ENCODE assay signal across 22 mouse cellular contexts in the genomic region with DNA sequence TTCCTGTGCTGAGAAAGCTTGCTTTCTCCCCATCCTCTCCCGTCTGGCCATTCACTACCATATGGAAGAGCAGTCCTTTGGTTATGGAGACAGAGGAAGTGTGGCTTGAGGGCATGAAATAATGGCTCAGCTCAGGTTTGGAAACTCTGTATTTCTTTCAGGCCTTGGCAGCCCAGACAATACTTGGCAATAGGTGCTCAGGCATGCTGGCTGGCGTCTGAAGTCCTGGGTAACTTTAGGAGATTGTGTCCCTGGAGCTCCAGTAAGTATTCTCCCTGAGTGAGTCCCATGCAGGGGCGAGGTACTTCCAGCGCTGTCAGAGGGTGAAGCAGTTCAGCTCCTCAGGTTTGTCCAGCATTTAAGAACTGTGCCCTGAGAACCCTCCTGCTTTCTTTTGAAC. TPM values are rescaled to one million over a fixed set of nuclear protein-coding genes. Genes with fewer than 3 reads are reported as not detected.
A peak's percentile ranks its signal among the peaks of the same experiment; 100 is the strongest.
DNase-seq lines count a peak whose midpoint lies in the region; ATAC-seq and TF ChIP-seq lines count a peak whose summit lies in the region.
"Had no signal": no experiment of that assay in that cellular context is flagged by ENCODE, and none has a peak within 500 bp of the region (broad histone marks: within the 10 kb centered on the region; RNA-seq: fewer than 3 reads in every experiment).

No protein-coding gene starts in this region.

- no peak for TF ChIP-seq CTCF in liver, adult 2 months (IDR thresholded peaks at IDR 0.05; ENCODE audit: low read depth, low read length)
- no peak for TF ChIP-seq CTCF in lung, adult 2 months (IDR thresholded peaks at IDR 0.05; ENCODE audit: insufficient read depth, low read length)

- no peak overlapping the region for H3K27ac ChIP-seq in liver, adult 2 months (replicated peaks; ENCODE audit: insufficient read depth, low read depth, low read length)
- no peak overlapping the region for H3K27ac ChIP-seq in liver, embryonic 12.5 days
- H3K27ac ChIP-seq: embryonic facial prominence, embryonic 13.5 days; embryonic facial prominence, embryonic 15.5 days; forebrain, embryonic 15.5 days had no signal

- H3K79me2 ChIP-seq in liver, adult 2 months (ENCODE audit: control insufficient read depth, insufficient read depth, low read length) = peaks cover 5% of the 10 kb centered on the region; the same call in 1 of the 2 replicates

- H3K4me3 ChIP-seq in liver, adult 2 months (ENCODE audit: insufficient read depth, low read depth, low read length) = no peak overlapping the region
- H3K4me3 ChIP-seq in liver, embryonic 12.5 days = no peak overlapping the region
- no peak overlapping the region for H3K4me3 ChIP-seq in lung, adult 2 months (replicated peaks; ENCODE audit: extremely low read depth, low read depth, low read length)
- H3K4me3 ChIP-seq: embryonic facial prominence, embryonic 13.5 days; embryonic facial prominence, embryonic 15.5 days; erythroblast, embryonic 14.5 days; forebrain, embryonic 15.5 days had no signal

- no peak for ATAC-seq in liver, embryonic 12.5 days
- ATAC-seq: activated CD4-positive, CD25-positive, alpha-beta regulatory T cell, adult 4 months; forebrain, embryonic 15.5 days; forebrain, postnatal 0 days; Patski had no signal

- H3K4me1 ChIP-seq in liver, adult 2 months (ENCODE audit: control insufficient read depth, insufficient read depth, low read length) = peaks cover 8% of the 10 kb centered on the region
- H3K4me1 ChIP-seq in liver, embryonic 12.5 days = peaks cover 11% of the 10 kb centered on the region; the same call in 1 of the 2 replicates
- H3K4me1 ChIP-seq in lung, adult 2 months (ENCODE audit: control insufficient read depth, insufficient read depth, low read length) = no peaks in the 10 kb centered on the region; the same call in 1 of the 2 replicates

- H3K36me3 ChIP-seq in liver, adult 2 months (ENCODE audit: control insufficient read depth, insufficient read depth, low read length) = no peaks in the 10 kb centered on the region
- no peaks in the 10 kb centered on the region for H3K36me3 ChIP-seq in liver, embryonic 12.5 days
- H3K36me3 ChIP-seq: embryonic facial prominence, embryonic 13.5 days; embryonic facial prominence, embryonic 15.5 days had no signal

- H3K4me2 ChIP-seq in liver, embryonic 12.5 days = no peak overlapping the region
- H3K4me2 ChIP-seq: embryonic facial prominence, embryonic 13.5 days; embryonic facial prominence, embryonic 15.5 days; forebrain, embryonic 15.5 days had no signal

- no peak for TF ChIP-seq POLR2A in liver, adult 2 months (IDR thresholded peaks at IDR 0.05; ENCODE audit: extremely low read depth, insufficient read depth, low read length)
- TF ChIP-seq POLR2A in lung, adult 2 months (IDR thresholded peaks at IDR 0.05; ENCODE audit: borderline replicate concordance, extremely low read depth, low read depth, low read length) = no peak

- no peaks in the 10 kb centered on the region for H3K9me3 ChIP-seq in liver, embryonic 12.5 days (replicated peaks)
- H3K9me3 ChIP-seq: embryonic facial prominence, embryonic 13.5 days; embryonic facial prominence, embryonic 15.5 days; forebrain, embryonic 15.5 days had no signal

- H3K9ac ChIP-seq in liver, adult 2 months (ENCODE audit: low read depth, low read length) = no peak overlapping the region
- no peak overlapping the region for H3K9ac ChIP-seq in liver, embryonic 12.5 days
- H3K9ac ChIP-seq: embryonic facial prominence, embryonic 13.5 days; embryonic facial prominence, embryonic 15.5 days; forebrain, embryonic 15.5 days; forebrain, postnatal 0 days had no signal

- no peaks in the 10 kb centered on the region for H3K27me3 ChIP-seq in liver, adult 2 months (ENCODE audit: control insufficient read depth, insufficient read depth, low read length)
- peaks cover 25% of the 10 kb centered on the region for H3K27me3 ChIP-seq in liver, embryonic 12.5 days (replicated peaks)
- H3K27me3 ChIP-seq: embryonic facial prominence, embryonic 13.5 days; embryonic facial prominence, embryonic 15.5 days; forebrain, embryonic 15.5 days; Patski had no signal

- DNase-seq in adrenal gland, postnatal 14 days = peak; percentile 55
- DNase-seq in adrenal gland, postnatal 25 days = no peak
- DNase-seq in liver, adult 2 months (ENCODE audit: extremely low read depth, low read depth, low spot score) = peak; percentile 39
- peak; percentile 18 for DNase-seq in fat pad, adult 2 months (ENCODE audit: extremely low read depth, low read depth, low spot score)
- no peak for DNase-seq in Muller cell, postnatal 12 days (ENCODE audit: inconsistent ontology term)
- no peak for DNase-seq in lung, adult 2 months
- DNase-seq: adrenal gland, adult 8-10 months; cerebellum, adult 11 months; cerebellum, adult 18-20 months; cerebellum, adult 8-10 months; cerebellum, adult 9-11 months; cerebellum, postnatal 14 days; cerebellum, postnatal 36 days; embryo, embryonic 11 days; forebrain, postnatal 0 days had no signal

- WGBS in liver, adult 2 months = 76% methylated on average over 4 of the region's 4 CpGs
- WGBS in liver, embryonic 12.5 days (ENCODE audit: insufficient replicate concordance) = 69% methylated on average over 4 of the region's 4 CpGs
- 76% methylated on average over 4 of the region's 4 CpGs for WGBS in lung, adult 2 months

RNA-seq across cellular contexts. Expression of a gene that starts 27.9 kb away (rescaled TPM):
- 53.5 and 56.7 TPM in 2 replicates for total RNA-seq in adrenal gland, postnatal 14 days (2021)
- 71.7 and 83.1 TPM in 2 replicates for total RNA-seq in adrenal gland, postnatal 25 days (2021)
- 10.0 and 11.1 TPM in 2 replicates for total RNA-seq in liver, adult 2 months (2014; rRNA removed)
- 26.3 and 27.4 TPM in 2 replicates for polyA plus RNA-seq in liver, adult 2 months (2012; rRNA removed)
- 4.0 and 5.2 TPM in 2 replicates for polyA plus RNA-seq in liver, embryonic 12.5 days (2016; fragmentation: Nextera tagmentation; extraction: Ambion mirVana)
- polyA plus RNA-seq in lung, adult 2 months (2012; rRNA removed) = 26.3 and 29.8 TPM in 2 replicates

Comparison
In these comparisons a context has a peak if more than half of its experiments do, and no peak if none do; other contexts are left out.
1. DNase-seq: peak in adrenal gland, postnatal 14 days (single experiment), liver, adult 2 months (single experiment) and fat pad, adult 2 months (single experiment); none in adrenal gland, postnatal 25 days (single experiment), Muller cell, postnatal 12 days (single experiment) and lung, adult 2 months (single experiment).